Mouse (Mus musculus): ENCODE measurements at regions not wholly inside any gene's neighbourhood (a gene's known extent, or its start where the extent isn't known, plus 50 kb on each side); places are given as distances from the start of the nearest gene placed in this dataset.

DNA sequence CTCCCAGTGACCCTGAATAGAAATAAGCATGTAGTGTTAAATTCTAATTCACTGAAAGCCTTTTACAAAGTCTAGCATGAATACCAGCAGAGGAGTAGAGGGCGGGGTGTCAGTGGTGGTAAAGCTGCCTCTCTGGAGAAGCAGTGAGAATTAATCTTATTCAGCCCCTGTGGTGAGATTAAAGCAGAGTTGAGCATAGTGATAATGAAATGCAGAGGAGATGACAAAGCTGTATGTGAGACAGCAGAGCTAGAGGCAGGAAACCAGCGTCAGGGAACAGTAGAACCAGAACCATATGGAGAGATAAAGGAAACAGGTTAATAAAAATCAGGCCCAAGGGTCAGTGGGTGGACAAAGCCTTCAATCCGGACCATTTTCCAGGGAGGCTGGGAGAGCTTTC is 1827.2 kb downstream of the Poteg start:
- H3K36me3 ChIP-seq (ENCODE audit: control insufficient read depth, insufficient read depth, low read length): no peaks in the 10 kb centered on the region
- no peak overlapping the region for H3K4me3 ChIP-seq (ENCODE audit: low read depth, low read length)
- H3K27me3 ChIP-seq (ENCODE audit: control insufficient read depth, insufficient read depth, low read length): no peaks in the 10 kb centered on the region
- no peaks in the 10 kb centered on the region for H3K9me3 ChIP-seq (ENCODE audit: control insufficient read depth, low read length)
- ATAC-seq (ENCODE audit: low read depth): no peak
- H3K4me1 ChIP-seq (ENCODE audit: control insufficient read depth, insufficient read depth, low read length): no peaks in the 10 kb centered on the region
- no peak overlapping the region for H3K4me2 ChIP-seq (ENCODE audit: low read depth, low read length)
- H3K27ac ChIP-seq (ENCODE audit: low read depth, low read length): no peak overlapping the region
- no peak overlapping the region for H3K9ac ChIP-seq (replicated peaks; ENCODE audit: low read depth, low read length)
- WGBS: 14% methylated on average over 3 of the region's 3 CpGs

DNA sequence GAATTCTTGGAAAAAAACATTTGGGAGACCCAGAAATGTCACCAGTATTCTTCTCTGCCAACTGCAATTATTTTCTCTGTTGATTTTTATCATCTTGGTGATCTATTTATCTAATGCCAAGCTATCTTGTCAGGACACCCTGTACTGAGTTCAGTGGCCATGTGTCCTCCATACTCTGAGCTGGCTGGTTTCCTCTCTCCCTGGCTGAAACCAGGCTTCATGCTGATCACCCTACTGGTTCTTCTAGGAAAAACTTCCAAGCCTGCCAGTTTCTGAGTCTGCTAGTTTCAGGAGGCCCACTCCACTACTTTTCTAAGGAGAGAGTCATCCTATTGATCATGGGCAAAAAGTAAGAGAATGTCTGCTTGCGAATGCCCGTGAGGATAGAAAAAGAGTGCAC is 1831.2 kb downstream of the Poteg start:
- WGBS: 93% methylated on average over 2 of the region's 2 CpGs
- H3K9me3 ChIP-seq (ENCODE audit: control insufficient read depth, low read length): no peaks in the 10 kb centered on the region
- no peak overlapping the region for H3K9ac ChIP-seq (replicated peaks; ENCODE audit: low read depth, low read length)
- no peak for ATAC-seq (ENCODE audit: low read depth)
- H3K4me2 ChIP-seq (ENCODE audit: low read depth, low read length): no peak overlapping the region
- no peaks in the 10 kb centered on the region for H3K27me3 ChIP-seq (ENCODE audit: control insufficient read depth, insufficient read depth, low read length)
- H3K4me3 ChIP-seq (ENCODE audit: low read depth, low read length): no peak overlapping the region
- no peak overlapping the region for H3K27ac ChIP-seq (ENCODE audit: low read depth, low read length)
- H3K36me3 ChIP-seq (ENCODE audit: control insufficient read depth, insufficient read depth, low read length): no peaks in the 10 kb centered on the region
- no peaks in the 10 kb centered on the region for H3K4me1 ChIP-seq (ENCODE audit: control insufficient read depth, insufficient read depth, low read length)

DNA sequence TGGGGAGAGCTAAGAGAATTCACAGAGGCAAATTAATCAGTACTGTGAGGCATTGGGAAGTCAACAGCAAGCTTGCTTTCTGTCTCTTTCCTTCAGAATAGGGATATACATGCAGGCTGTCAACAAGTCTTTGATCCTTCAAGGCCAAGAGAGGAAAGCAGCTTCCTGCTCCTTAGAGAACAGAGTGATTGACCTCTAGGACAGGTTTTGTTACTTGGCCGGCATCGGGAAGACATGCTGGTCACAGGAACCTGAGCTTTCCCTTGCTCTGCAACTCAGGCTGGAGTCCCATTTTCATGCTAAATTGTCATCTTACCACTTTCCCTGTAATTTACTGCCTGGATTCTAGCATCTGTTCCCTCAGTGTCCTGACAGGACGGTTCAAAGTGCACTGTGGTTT is 1831.8 kb downstream of the Poteg start:
- H3K36me3 ChIP-seq (ENCODE audit: control insufficient read depth, insufficient read depth, low read length): no peaks in the 10 kb centered on the region
- H3K4me3 ChIP-seq (ENCODE audit: low read depth, low read length): no peak overlapping the region
- no peak overlapping the region for H3K9ac ChIP-seq (replicated peaks; ENCODE audit: low read depth, low read length)
- H3K27me3 ChIP-seq (ENCODE audit: control insufficient read depth, insufficient read depth, low read length): no peaks in the 10 kb centered on the region
- no peak for ATAC-seq (ENCODE audit: low read depth)
- H3K9me3 ChIP-seq (ENCODE audit: control insufficient read depth, low read length): no peaks in the 10 kb centered on the region
- no peaks in the 10 kb centered on the region for H3K4me1 ChIP-seq (ENCODE audit: control insufficient read depth, insufficient read depth, low read length)
- 53% methylated on average over 3 of the region's 3 CpGs for WGBS
- H3K4me2 ChIP-seq (ENCODE audit: low read depth, low read length): no peak overlapping the region
- H3K27ac ChIP-seq (ENCODE audit: low read depth, low read length): no peak overlapping the region

DNA sequence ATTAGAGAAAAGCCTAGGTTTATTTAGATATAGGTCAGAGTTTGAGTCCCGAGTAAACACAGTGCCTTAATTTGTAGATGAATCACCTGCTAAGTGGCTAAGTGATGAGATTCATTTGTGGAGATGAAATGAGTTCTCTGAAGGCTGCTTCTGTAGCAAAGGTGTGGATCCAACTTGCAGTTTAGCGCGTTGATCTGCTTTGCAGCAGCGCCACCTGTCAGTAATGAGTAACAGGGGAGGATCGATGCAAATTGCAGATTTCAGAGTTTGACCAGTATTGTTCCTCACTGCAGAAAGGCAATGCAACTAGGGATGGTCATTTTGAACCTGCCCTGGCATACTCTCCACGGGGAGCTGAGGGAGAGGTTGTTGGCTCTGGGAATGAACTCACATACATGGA is 1842.9 kb downstream of the Poteg start:
- Histone ChIP-seq H3K36me3 (ENCODE audit: control insufficient read depth, insufficient read depth, low read length) (no peaks in the 10 kb centered on the region), H3K4me1 (ENCODE audit: control insufficient read depth, insufficient read depth, low read length) (no peaks in the 10 kb centered on the region), H3K4me2 (ENCODE audit: low read depth, low read length) (no peak overlapping the region), H3K9ac (replicated peaks; ENCODE audit: low read depth, low read length) (no peak overlapping the region), H3K27ac (ENCODE audit: low read depth, low read length) (no peak overlapping the region), H3K4me3 (ENCODE audit: low read depth, low read length) (no peak overlapping the region), H3K27me3 (ENCODE audit: control insufficient read depth, insufficient read depth, low read length) (no peaks in the 10 kb centered on the region), H3K9me3 (ENCODE audit: control insufficient read depth, low read length) (no peaks in the 10 kb centered on the region)
- WGBS: 4% methylated on average over 6 of the region's 6 CpGs
- ATAC-seq (ENCODE audit: low read depth): peak; percentile 46; the same call in 1 of the 2 replicates
